Mouse (Mus musculus) embryonic stem cell, embryonic (primary cell): Measurements from ENCODE around the gene Ngp.

Experiments
- CTCF ChIA-PET, 4 experiments: fragments of 300-600 bp in 2 of 4; fragments of 350-600 bp in 2 of 4; sonication (Branson Sonifier 250); formaldehyde crosslinking; loops; one replicate each; lab custom pipeline; 2022; ENCODE audit warnings: inconsistent platforms in 2 of 4; lab: Charles Lee
- POLR2A ChIA-PET, 4 experiments: fragments of 300-600 bp in 2 of 4; fragments of 350-600 bp in 2 of 4; sonication (Branson Sonifier 250); formaldehyde crosslinking; loops; one replicate each; lab custom pipeline; 2022; ENCODE audit warnings: antibody characterized with exemption in 4 of 4, inconsistent platforms in 1 of 4; lab: Charles Lee

The Ngp gene

GRCm38 (mm10) chr9:110460884-110461815 is 41.6 kb downstream of the Ngp start:
- POLR2A ChIA-PET = interaction anchor here in 3 of 4 experiments (0.5 to 1.9 kb wide), 8 partner anchors 8 to 1738 kb away, joined by 3 to 8 read pairs (median 3); partner anchors contain the start of genes Kif9 (in 1 of the 3), Klhl18 (in 1 of the 3) and Ptpn23 (in 1 of the 3)
- CTCF ChIA-PET = interaction anchor here in 3 of 4 experiments (0.6 to 1.5 kb wide), 4 partner anchors 12 to 70 kb away, joined by 3 to 4 read pairs (median 3); no protein-coding TSS in a partner anchor

GRCm38 (mm10) chr9:110462321-110462720 is 42.8 kb downstream of the Ngp start:
- CTCF ChIA-PET = interaction anchor here in 3 of 4 experiments (0.6 to 1.4 kb wide), 5 partner anchors 69 to 533 kb away, joined by 3 to 4 read pairs (median 3); partner anchors contain the start of gene Scap (in 1 of the 3)
- POLR2A ChIA-PET = interaction anchor here (0.5 to 1.9 kb wide), 6 partner anchors 14 to 54 kb away, joined by 3 to 5 read pairs (median 4); partner anchors contain the start of genes Kif9 (in 2 of the 4), Klhl18 (in 2 of the 4) and Ptpn23 (in 1 of the 4)

DNA sequence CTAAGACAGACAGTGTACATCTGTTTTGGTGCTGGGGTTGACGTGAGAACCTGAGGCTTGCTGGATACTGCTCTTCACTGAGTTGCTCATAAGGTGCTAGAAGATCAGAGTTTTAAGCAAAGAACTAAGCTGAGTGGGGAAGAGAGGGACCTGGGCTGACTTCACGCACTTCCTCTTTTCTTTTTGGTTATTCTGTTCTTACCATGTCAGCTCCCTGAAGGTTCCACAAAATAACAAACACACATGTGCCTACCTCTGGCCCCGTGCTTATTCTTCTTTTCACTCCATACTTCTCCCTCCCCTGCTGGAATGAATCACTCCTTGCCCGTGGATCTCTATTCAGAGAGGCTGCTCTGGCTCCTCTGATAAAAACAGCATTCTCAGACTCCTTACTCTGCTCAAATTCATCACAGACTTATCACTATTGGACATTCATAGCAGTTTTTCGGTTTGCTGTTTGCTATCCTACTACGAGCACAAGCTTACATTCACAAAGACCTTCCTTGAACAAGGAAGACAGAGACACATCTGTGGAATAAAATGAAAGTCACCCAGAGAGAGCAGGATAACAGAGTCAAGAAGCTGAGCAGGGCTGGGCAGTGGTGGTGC is 44.5 kb downstream of the Ngp start:
- POLR2A ChIA-PET = interaction anchor here in 1 of 4 experiments (1.1 kb wide), 1 partner anchor 16 kb away, joined by 3 read pairs; no protein-coding TSS in a partner anchor
- CTCF ChIA-PET = interaction anchor here in 1 of 4 experiments (0.7 kb wide), 1 partner anchor 80 kb away, joined by 3 read pairs; no protein-coding TSS in a partner anchor

DNA sequence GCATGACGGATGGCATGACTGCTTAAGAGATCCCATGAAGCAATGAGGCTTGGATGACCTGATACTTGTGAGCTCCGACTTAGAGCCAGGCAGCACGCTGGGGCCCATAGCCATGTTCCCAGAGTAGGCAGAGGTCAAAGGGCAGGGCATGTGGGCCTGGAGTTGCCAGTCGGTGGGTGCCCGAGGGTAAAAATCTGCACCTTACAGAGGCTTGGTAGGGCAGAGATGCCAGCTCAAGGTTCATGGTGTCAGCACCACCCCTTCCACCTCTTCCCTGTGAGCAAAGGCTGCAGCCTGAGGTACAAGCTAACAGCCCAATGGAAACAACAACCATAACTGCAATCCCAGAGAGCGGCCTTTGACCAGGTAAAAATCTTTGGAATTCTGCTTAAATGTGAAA is 45.8 kb downstream of the Ngp start:
- CTCF ChIA-PET = interaction anchor here in 2 of 4 experiments (0.5 to 0.9 kb wide), 4 partner anchors 14 to 313 kb away, joined by 3 read pairs; no protein-coding TSS in a partner anchor
- POLR2A ChIA-PET = interaction anchor here in 2 of 4 experiments (0.9 to 1.2 kb wide), 2 partner anchors 8 to 16 kb away, joined by 3 read pairs; no protein-coding TSS in a partner anchor

DNA sequence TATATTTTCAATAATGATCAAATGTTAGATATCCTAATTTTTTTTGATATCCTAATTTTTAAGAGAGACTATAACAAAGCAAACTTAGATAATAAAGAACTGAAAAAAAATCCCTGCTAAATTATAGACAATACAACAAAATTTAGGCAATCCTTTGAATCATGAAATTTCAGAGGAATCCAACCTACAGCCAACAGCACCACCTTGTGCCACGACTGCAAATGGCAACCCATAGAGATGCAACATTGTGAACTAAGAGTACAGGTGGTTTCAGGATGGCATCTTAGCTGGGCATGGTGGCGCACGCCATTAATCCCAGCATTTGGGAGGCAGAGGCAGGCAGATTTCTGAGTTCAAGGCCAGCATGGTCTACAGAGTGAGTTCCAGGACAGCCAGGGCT is 46.6 kb downstream of the Ngp start:
- ChIA-PET CTCF (interaction anchor here in 2 of 4 experiments (0.6 to 1.2 kb wide), 5 partner anchors 15 to 373 kb away, joined by 3 read pairs; no protein-coding TSS in a partner anchor), POLR2A (interaction anchor here in 3 of 4 experiments (0.7 to 2.1 kb wide), 3 partner anchors 10 to 188 kb away, joined by 3 to 12 read pairs (median 3); partner anchors contain the start of genes Kif9 (in 2 of the 3), Klhl18 (in 2 of the 3) and Nbeal2 (in 1 of the 3))
